ENCODE assay signal across 17 mouse cellular contexts in the genomic region with DNA sequence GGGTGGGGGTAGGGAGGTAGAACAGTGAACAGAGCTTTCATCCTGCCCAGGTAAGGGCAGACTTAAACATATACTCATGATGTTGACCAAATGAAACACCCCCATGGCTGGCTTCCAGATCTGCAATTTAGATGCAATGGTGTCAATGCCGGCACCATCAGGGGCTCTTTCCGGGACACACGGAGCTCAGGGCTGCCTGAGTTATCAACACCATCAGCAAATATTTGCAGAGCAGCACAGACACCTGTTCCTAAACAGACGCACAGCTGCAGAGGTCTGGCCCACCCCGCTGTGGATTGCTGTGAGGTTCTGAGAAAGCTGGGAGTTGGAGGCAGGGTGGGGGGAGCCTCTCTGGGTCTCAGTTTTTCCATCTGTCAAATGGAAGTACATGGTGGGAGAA. TPM values are rescaled to one million over a fixed set of nuclear protein-coding genes. Genes with fewer than 3 reads are reported as not detected.
DNase-seq lines count a peak whose midpoint lies in the region; ATAC-seq lines count a peak whose summit lies in the region.
"Had no signal": no experiment of that assay in that cellular context is flagged by ENCODE, and none has a peak within 500 bp of the region (broad histone marks: within the 10 kb centered on the region; RNA-seq: fewer than 3 reads in every experiment).

No protein-coding gene starts in this region.

- no peaks in the 10 kb centered on the region for H3K36me3 ChIP-seq in liver, embryonic 11.5 days (ENCODE audit: control insufficient read depth, insufficient read depth, low read length)
- no peaks in the 10 kb centered on the region for H3K36me3 ChIP-seq in stomach, embryonic 15.5 days
- H3K36me3 ChIP-seq: forebrain, embryonic 10.5 days; hindbrain, embryonic 13.5 days; limb, embryonic 10.5 days; lung, embryonic 15.5 days had no signal

- H3K9ac ChIP-seq in liver, embryonic 11.5 days (ENCODE audit: low read depth, low read length): no peak overlapping the region
- no peak overlapping the region for H3K9ac ChIP-seq in stomach, embryonic 15.5 days
- H3K9ac ChIP-seq: hindbrain, embryonic 13.5 days; lung, embryonic 15.5 days had no signal

- H3K9me3 ChIP-seq in liver, embryonic 11.5 days (ENCODE audit: control insufficient read depth, low read length): no peaks in the 10 kb centered on the region
- H3K9me3 ChIP-seq in stomach, embryonic 15.5 days: no peaks in the 10 kb centered on the region
- H3K9me3 ChIP-seq: forebrain, embryonic 10.5 days; hindbrain, embryonic 13.5 days; limb, embryonic 10.5 days; lung, embryonic 15.5 days had no signal

- WGBS in liver, embryonic 11.5 days: 58% methylated on average over 5 of the region's 5 CpGs
- WGBS in stomach, embryonic 15.5 days: 34% methylated on average over 5 of the region's 5 CpGs

- no peak overlapping the region for H3K4me3 ChIP-seq in liver, embryonic 11.5 days (ENCODE audit: low read depth, low read length)
- no peak overlapping the region for H3K4me3 ChIP-seq in stomach, embryonic 15.5 days (replicated peaks)
- H3K4me3 ChIP-seq: forebrain, embryonic 10.5 days; hindbrain, embryonic 13.5 days; limb, embryonic 10.5 days; lung, embryonic 15.5 days had no signal

- peaks cover 19% of the 10 kb centered on the region; the same call in 1 of the 2 replicates for H3K27me3 ChIP-seq in liver, embryonic 11.5 days (replicated peaks; ENCODE audit: control insufficient read depth, insufficient read depth, low read length)
- H3K27me3 ChIP-seq in stomach, embryonic 15.5 days (replicated peaks): no peaks in the 10 kb centered on the region

- H3K27ac ChIP-seq in liver, embryonic 11.5 days (ENCODE audit: low read depth, low read length): no peak overlapping the region
- H3K27ac ChIP-seq in stomach, embryonic 15.5 days: no peak overlapping the region
- H3K27ac ChIP-seq: forebrain, embryonic 10.5 days; lung, embryonic 15.5 days had no signal

- H3K4me2 ChIP-seq in liver, embryonic 11.5 days: no peak overlapping the region
- no peak overlapping the region for H3K4me2 ChIP-seq in stomach, embryonic 15.5 days
- H3K4me2 ChIP-seq: hindbrain, embryonic 13.5 days; lung, embryonic 15.5 days had no signal

- DNase-seq in liver, embryonic 11.5 days (ENCODE audit: low spot score): no peak
- no peak for DNase-seq in liver
- peak; percentile 54 to 70 for DNase-seq in thymus, postnatal 10 days (ENCODE audit: low spot score in 2 of 2)
- no peak for DNase-seq in layer of hippocampus, postnatal 10 days (ENCODE audit: low spot score in 2 of 2)
- no peak for DNase-seq in B cell, adult 2 months
- no peak for DNase-seq in gastrocnemius, adult 8-10 months (ENCODE audit: low spot score in 2 of 2)
- DNase-seq: cerebellum, adult 9-11 months; gastrocnemius, postnatal 36 days; heart, postnatal 36 days; kidney, postnatal 25 days; lung, postnatal 36 days; right cerebral cortex, postnatal 4 days had no signal

- ATAC-seq in liver, embryonic 11.5 days (replicated peaks; ENCODE audit: low FRiP score): 0 out of 2 replicates have a peak, but pooled peaks have one; percentile 27
- peak; percentile 36; the same call in 1 of the 2 replicates for ATAC-seq in stomach, embryonic 15.5 days (ENCODE audit: insufficient read depth, low FRiP score, low read depth)

- peaks cover 20% of the 10 kb centered on the region for H3K4me1 ChIP-seq in liver, embryonic 11.5 days (replicated peaks; ENCODE audit: control insufficient read depth, insufficient read depth, low read length)
- 0 out of 2 replicates have a peak, but pooled peaks cover 3% of the 10 kb centered on the region for H3K4me1 ChIP-seq in stomach, embryonic 15.5 days
- H3K4me1 ChIP-seq: lung, embryonic 15.5 days had no signal

RNA-seq across cellular contexts. Expression of a gene that starts 9.1 kb away (rescaled TPM):
- 16.6 and 18.8 TPM in 2 replicates for polyA plus RNA-seq in liver, embryonic 11.5 days (2014; fragmentation: Nextera tagmentation; extraction: Ambion mirVana)
- 16.5 and 20.6 TPM in 2 replicates for polyA plus RNA-seq in stomach, embryonic 15.5 days (2015; fragmentation: Nextera tagmentation; extraction: Ambion mirVana)
- 10 to 100 TPM; 15.7 to 16.3 TPM for total RNA-seq in layer of hippocampus, postnatal 10 days (2021)
- 10 to 100 TPM; 10.5 to 13.1 (median 11.5) TPM for total RNA-seq in gastrocnemius, adult 8-10 months (2022)

Comparison
In these comparisons a context has a peak if more than half of its experiments do, and no peak if none do; other contexts are left out.
1. DNase-seq: peak in thymus, postnatal 10 days (2 of 2); none in liver, embryonic 11.5 days (single experiment), liver (single experiment), layer of hippocampus, postnatal 10 days (0 of 2), B cell, adult 2 months (0 of 2) and gastrocnemius, adult 8-10 months (0 of 2).